Mouse (Mus musculus) ES-E14 (cell line): ENCODE results near the gene Ostn.

ENCODE experiments used
- CHD2 ChIP-seq: IDR thresholded peaks from 2 replicates; pipeline ENCODE4 v1.6.1; 2014; ENCODE audit warnings: mild to moderate bottlenecking, low read depth, low read length, inconsistent platforms
- HCFC1 ChIP-seq: IDR thresholded peaks from 2 replicates; pipeline ENCODE4 v1.6.1; 2012; ENCODE audit warnings: low read length, inconsistent platforms, borderline replicate concordance; ENCODE audit not compliant: insufficient read depth
- MAFK ChIP-seq: IDR thresholded peaks from 2 replicates; pipeline ENCODE4 v1.6.1; 2014; ENCODE audit warnings: mild to moderate bottlenecking, low read depth, low read length, inconsistent platforms; ENCODE audit not compliant: insufficient read depth
- ZC3H11A ChIP-seq: IDR thresholded peaks from 2 replicates; pipeline ENCODE4 v1.6.1; 2012; ENCODE audit warnings: low read depth, mild to moderate bottlenecking, inconsistent platforms, low read length, borderline replicate concordance
- ZNF384 ChIP-seq: IDR thresholded peaks from 2 replicates; pipeline ENCODE4 v1.6.1; 2012; ENCODE audit warnings: low read depth, low read length, inconsistent platforms

DNA sequence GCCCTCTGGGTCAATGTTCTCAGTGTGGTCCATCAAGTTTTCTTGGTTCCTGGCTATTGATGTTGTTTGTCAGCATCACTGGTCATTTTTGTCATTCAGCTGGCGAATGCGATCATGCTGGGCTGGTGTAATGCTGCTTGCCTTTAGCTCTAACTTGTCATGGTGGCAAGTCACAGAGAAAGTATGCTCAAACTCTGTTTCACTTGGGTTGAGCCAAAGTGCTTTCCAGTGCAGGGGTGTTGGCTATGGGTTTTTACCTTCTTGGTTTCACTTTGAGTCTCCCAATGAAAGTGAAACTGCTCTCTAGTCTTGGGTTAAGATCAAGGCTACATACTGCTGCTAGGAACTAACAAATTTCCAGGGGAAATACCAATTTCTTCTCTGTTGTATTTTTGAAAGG lies 41.9 kb downstream of the Ostn start:
- TF ChIP-seq MAFK (no peak), HCFC1 (no peak), ZC3H11A (no peak), ZNF384 (no peak), CHD2 (no peak)
